Mouse (Mus musculus) liver, embryonic 16.5 days (tissue): ENCODE measurements around the gene Pgf. TPM values are rescaled to one million over a fixed set of nuclear protein-coding genes. Genes with fewer than 3 reads are reported as not detected.

ENCODE experiments used
- ATAC-seq: fragments of 200-750 bp; cut with Nextera tagmentation; 2 replicates; pipeline ENCODE4 v1.8.0; 2017; ENCODE audit warnings: low read depth, mild to moderate bottlenecking, moderate number of reproducible peaks, moderate library complexity
- H3K27ac ChIP-seq: fragments of 300-500 bp; sonication (generic); 2 replicates; pipeline ENCODE4 v1.5.1; 2014; ENCODE audit warnings: mild to moderate bottlenecking, low read length
- H3K27me3 ChIP-seq: fragments of 300-500 bp; sonication (generic); 2 replicates; pipeline ENCODE4 v1.6.1; 2014; ENCODE audit warnings: low read depth, low read length, mixed read lengths; ENCODE audit not compliant: control insufficient read depth, insufficient read depth
- H3K36me3 ChIP-seq: fragments of 300-500 bp; sonication (generic); 2 replicates; pipeline ENCODE4 v1.6.1; 2014; ENCODE audit warnings: mild to moderate bottlenecking; ENCODE audit not compliant: control insufficient read depth, insufficient read depth
- H3K4me1 ChIP-seq: fragments of 300-500 bp; sonication (generic); 2 replicates; pipeline ENCODE4 v1.6.1; 2014; ENCODE audit warnings: low read depth, low read length, mixed read lengths; ENCODE audit not compliant: control insufficient read depth
- H3K4me2 ChIP-seq: fragments of 300-500 bp; sonication (generic); 2 replicates; pipeline ENCODE4 v1.6.1; 2014; ENCODE audit warnings: low read depth, low read length, mixed read lengths
- H3K4me3 ChIP-seq: fragments of 300-500 bp; sonication (generic); 2 replicates; pipeline ENCODE4 v1.5.1; 2014; ENCODE audit warnings: low read depth, mild to moderate bottlenecking, low read length
- H3K9ac ChIP-seq: fragments of 300-500 bp; sonication (generic); 2 replicates; pipeline ENCODE4 v1.6.1; 2014; ENCODE audit warnings: low read depth, low read length
- H3K9me3 ChIP-seq: fragments of 300-500 bp; sonication (generic); replicated peaks from 2 replicates; pipeline ENCODE4 v1.6.1; 2016; ENCODE audit warnings: low read length; ENCODE audit not compliant: control insufficient read depth
- WGBS: fragments of 180-500 bp; shearing (Covaris S2); extraction: QIAGEN DNeasy Blood & Tissue Kit; methylation state at CpG from one replicate; pipeline ENCODE4 v1.1.7; 2014; ENCODE audit not compliant: insufficient replicate concordance; 5-methylcytosine and 5-hydroxymethylcytosine counted together
- polyA plus RNA-seq: library from polyadenylated mRNA; unstranded; fragments of >200 nt; fragmentation: Nextera tagmentation; extraction: Ambion mirVana; gene quantifications from 2 replicates; pipeline ENCODE4 v1.2.1, GENCODE M21; 2015

Gene Pgf
- polyA plus RNA-seq, result 0.55 and 0.57 TPM in 2 replicates

DNA sequence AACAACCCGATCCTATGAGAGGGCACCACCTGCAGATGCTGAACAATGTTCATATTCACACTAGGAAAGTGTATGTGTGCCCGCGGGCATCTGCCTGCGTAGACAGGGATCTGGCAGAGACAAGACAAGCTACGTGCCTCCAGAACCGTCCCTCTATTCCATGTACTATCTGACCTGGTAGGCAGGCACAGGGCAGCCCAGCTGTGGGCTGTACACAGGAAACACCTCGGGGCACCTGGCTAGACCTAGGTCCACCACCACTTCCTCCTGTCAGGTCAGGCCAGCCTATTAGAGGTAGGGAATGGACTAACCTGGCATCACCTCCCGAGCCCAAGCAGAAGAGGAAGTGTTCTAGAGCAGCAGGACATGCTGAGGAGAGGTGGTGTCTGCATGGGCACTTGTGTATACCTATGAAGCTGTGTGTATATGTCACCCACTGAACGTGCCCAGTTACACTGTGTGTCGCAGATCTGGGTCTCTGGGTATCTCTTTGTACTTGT is at the start of gene Pgf:
Gene Pgf (minus strand): TSS at position 51 of the 500 bp plus-strand sequence.
- H3K27me3 ChIP-seq, result peaks cover 9% of the 10 kb centered on the region

DNA sequence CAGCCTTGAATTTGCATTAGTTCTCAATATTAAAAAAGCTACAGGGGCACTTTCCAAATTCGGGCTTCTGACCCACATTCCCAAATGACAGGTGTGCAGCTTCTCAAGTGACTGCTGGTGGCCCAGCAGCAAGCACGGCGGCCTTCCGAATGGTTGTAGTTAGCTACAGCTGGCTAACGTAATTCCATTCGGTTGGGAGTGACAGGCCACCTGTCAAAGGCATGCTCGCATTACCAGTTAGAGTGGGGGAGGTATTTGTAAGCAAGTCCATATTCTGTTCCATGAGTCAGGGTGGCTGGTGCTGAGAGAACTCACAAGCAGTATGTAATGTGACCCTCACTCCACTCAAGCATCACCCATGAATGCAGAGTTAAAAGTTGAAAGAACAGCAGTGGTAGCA is 49.6 kb upstream of the Pgf start:
- Histone ChIP-seq H3K27me3 (no peaks in the 10 kb centered on the region), H3K9ac (no peak overlapping the region), H3K27ac (no peak overlapping the region), H3K36me3 (peaks cover 35% of the 10 kb centered on the region), H3K4me2 (no peak overlapping the region), H3K4me3 (no peak overlapping the region), H3K4me1 (no peaks in the 10 kb centered on the region), H3K9me3 (no peaks in the 10 kb centered on the region)
- 76% methylated on average over 7 of the region's 7 CpGs for WGBS
- no peak for ATAC-seq

More for the DNA sequence above, at the start of gene Pgf:
- WGBS, result 54% methylated on average over 10 of the region's 10 CpGs
- peaks cover 7% of the 10 kb centered on the region for H3K4me1 ChIP-seq
- peak within 1 kb of the TSS; percentile 63 for H3K4me2 ChIP-seq
- H3K9me3 ChIP-seq, result no peaks in the 10 kb centered on the region
- peak within 1 kb of the TSS; percentile 40 for H3K4me3 ChIP-seq
- H3K27ac ChIP-seq, result no peak within 1 kb of the TSS
- H3K36me3 ChIP-seq, result no peaks in the 10 kb centered on the region
- 0 out of 2 replicates have a peak within 1 kb of the TSS, but pooled peaks have one; percentile 23 for H3K9ac ChIP-seq
- ATAC-seq, result no peak

DNA sequence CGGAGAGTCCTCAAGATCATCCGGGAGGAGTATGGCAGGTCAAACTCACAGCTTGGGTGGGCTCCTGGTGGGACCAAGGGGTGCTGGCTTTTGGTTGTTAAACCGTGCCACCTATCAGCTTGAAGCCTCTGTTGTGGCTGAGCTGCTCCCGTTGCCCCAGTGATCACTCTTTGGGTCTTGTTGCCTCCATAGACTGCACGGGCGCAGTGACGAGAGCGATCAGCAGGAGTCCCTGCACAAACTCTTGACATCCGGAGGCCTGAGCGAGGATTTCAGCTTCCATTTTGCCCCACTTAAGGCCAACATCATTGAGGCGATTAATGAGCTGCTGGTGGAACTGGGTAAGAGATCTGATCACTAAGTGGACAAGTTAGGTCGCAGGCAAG is 42.3 kb upstream of the Pgf start:
- Histone ChIP-seq H3K9me3 (no peaks in the 10 kb centered on the region), H3K4me3 (peak overlapping the region; percentile 97), H3K27ac (peak overlapping the region; percentile 75), H3K4me1 (peaks cover 18% of the 10 kb centered on the region), H3K4me2 (peak overlapping the region; percentile 86), H3K36me3 (peaks cover 22% of the 10 kb centered on the region), H3K9ac (peak overlapping the region; percentile 88), H3K27me3 (no peaks in the 10 kb centered on the region)
- WGBS, result 2% methylated on average over 12 of the region's 12 CpGs
- no peak for ATAC-seq

DNA sequence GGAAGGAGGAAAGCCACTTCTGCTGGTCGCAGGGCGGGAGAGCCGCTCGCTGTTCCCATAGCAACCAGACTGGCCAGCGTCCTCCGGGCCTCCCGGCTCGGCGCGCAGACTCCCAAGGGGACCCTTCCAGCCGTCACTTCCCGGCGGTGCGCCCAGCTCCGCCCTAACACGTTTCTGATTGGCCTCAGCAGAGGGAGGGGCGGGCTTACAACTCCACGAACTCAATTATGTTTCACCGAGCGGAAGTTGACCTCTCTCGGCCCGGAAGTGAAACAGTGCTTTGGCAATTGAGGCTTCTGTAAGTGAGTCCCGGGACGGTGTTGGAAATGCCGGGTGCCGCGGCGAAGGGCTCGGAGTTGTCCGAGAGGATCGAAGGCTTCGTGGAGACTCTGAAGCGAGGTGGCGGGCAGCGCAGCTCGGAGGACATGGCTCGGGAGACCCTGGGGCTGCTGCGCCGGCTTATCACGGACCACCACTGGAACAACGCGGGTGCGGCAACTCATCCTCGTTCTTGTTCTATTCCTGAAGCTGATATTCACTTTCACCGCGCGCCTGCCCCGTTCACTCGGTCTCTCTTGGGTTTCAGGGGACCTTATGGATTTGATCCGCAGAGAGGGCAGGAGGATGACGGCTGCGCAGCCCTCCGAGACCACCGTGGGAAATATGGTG is 41.8 kb upstream of the Pgf start, which contains the start of gene Eif2b2:
Gene Eif2b2 (plus strand): TSS at position 246 of the 669 bp plus-strand sequence.
- ATAC-seq, result peak; percentile 100
- peak within 1 kb of the TSS; percentile 88 for H3K9ac ChIP-seq
- WGBS, result under 1% methylated on average over 54 of the region's 54 CpGs
- H3K9me3 ChIP-seq, result no peaks in the 10 kb centered on the region
- H3K4me3 ChIP-seq, result peak within 1 kb of the TSS; percentile 97
- peak within 1 kb of the TSS; percentile 75 for H3K27ac ChIP-seq
- H3K27me3 ChIP-seq, result no peaks in the 10 kb centered on the region
- H3K36me3 ChIP-seq, result peaks cover 17% of the 10 kb centered on the region
- H3K4me1 ChIP-seq, result peaks cover 18% of the 10 kb centered on the region
- H3K4me2 ChIP-seq, result peak within 1 kb of the TSS; percentile 90

DNA sequence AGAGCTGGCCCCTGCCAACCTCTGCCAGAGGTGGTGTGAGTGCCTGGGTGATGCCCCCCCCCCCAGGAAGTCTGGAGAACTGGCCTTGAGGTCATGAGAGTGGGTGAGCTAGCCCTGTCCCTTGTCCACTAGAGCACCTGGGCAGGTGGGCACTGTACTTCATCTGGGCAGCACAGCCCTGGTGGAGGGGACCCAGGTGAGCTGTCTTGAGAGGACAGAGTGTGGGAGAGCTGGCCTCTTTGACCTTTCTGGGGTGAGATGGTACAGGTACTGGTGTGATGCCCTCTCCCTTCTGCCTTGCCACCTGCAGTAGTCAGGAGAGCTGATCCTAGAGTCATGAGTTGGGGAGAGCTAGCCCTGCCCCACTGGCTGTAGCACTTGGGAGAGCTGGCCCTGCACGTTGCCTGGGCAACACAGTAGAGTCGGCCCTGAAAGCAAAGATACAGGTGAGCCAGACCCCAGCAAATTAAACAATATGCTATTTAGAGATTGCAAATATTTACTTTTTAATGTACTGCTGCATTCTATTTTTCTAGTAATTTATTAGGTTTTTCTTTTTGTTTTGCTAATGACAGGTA is 40.2 kb upstream of the Pgf start:
- H3K4me3 ChIP-seq, result no peak overlapping the region
- H3K27ac ChIP-seq, result no peak overlapping the region
- peaks cover 18% of the 10 kb centered on the region for H3K4me1 ChIP-seq
- no peaks in the 10 kb centered on the region for H3K27me3 ChIP-seq
- H3K4me2 ChIP-seq, result no peak overlapping the region
- no peak overlapping the region for H3K9ac ChIP-seq
- H3K9me3 ChIP-seq, result no peaks in the 10 kb centered on the region
- 76% methylated on average over 2 of the region's 2 CpGs for WGBS
- peaks cover 3% of the 10 kb centered on the region for H3K36me3 ChIP-seq
- no peak for ATAC-seq

DNA sequence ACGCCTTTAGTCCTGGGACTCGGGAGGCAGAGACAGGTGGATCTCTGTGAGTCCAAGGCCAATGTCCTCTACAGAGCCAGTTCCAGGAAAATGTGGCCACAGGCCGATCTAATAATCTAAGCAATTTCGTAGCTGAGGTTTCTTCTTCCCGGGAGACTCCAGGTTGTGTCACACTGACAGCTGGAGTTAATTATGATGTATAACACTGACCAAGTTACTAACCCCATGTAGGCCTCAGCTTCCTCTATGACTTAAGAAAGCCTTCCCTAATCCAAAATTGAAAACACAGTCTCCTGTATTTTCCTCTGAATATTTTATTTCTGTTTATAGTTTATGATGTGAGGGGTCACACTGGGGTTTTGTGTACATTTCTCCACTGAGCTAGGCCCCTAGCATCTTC is 37.4 kb upstream of the Pgf start:
- no peaks in the 10 kb centered on the region for H3K27me3 ChIP-seq
- no peaks in the 10 kb centered on the region for H3K36me3 ChIP-seq
- ATAC-seq, result no peak
- H3K4me3 ChIP-seq, result no peak overlapping the region
- H3K4me1 ChIP-seq, result peaks cover 8% of the 10 kb centered on the region
- WGBS, result 65% methylated on average over 5 of the region's 5 CpGs
- H3K27ac ChIP-seq, result no peak overlapping the region
- no peaks in the 10 kb centered on the region for H3K9me3 ChIP-seq
- H3K4me2 ChIP-seq, result no peak overlapping the region
- H3K9ac ChIP-seq, result no peak overlapping the region

DNA sequence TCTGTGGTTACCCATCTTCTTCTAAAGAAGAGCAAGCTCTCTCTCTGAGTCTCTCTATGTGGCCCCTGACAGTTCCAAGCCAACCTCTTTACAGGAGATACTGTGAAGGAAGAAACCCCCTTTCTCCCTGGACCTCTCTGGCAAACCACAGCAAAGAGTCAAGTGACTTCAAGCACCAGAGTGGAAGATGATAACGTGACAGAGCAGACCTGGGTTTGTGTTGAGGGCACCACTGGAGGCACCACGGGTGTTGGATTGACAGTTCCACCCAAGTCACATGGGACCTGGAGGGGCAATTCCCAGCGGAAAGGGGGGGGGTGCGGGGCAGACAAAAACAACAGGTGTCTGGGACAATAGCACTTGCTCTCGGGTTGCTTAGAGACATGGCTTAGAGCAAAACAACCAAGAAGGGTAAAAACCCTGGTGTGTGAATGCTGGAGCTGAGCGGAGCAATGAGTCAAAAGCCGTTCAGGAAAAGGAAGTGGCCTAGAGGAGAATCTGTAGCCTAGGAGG is 31.2 kb upstream of the Pgf start:
- no peaks in the 10 kb centered on the region for H3K4me1 ChIP-seq
- H3K4me3 ChIP-seq, result no peak overlapping the region

DNA sequence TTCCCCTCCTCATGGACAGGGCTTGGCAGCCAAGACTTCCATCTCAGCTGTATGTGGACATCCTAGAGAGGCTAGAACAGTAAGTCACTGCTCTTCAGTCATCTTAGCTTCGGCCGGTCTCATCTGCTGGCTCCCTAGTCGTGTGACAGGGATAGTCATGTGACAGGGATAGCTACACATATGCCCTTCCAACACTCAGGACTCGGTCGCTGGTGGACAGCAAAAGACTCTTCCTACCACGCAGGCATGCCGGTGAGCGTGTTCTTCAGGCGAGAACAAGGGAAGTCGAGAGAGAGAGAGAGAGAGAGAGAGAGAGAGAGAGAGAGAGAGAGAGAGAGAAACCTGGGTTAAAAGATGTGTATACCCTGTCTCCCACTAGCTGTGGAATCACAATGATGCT is 27.8 kb upstream of the Pgf start:
- no peak overlapping the region for H3K9ac ChIP-seq
- 74% methylated on average over 10 of the region's 10 CpGs for WGBS
- no peaks in the 10 kb centered on the region for H3K36me3 ChIP-seq
- no peaks in the 10 kb centered on the region for H3K4me1 ChIP-seq
- no peak overlapping the region for H3K27ac ChIP-seq
- no peak overlapping the region for H3K4me3 ChIP-seq
- no peaks in the 10 kb centered on the region for H3K9me3 ChIP-seq
- H3K4me2 ChIP-seq, result no peak overlapping the region
- no peak for ATAC-seq
- no peaks in the 10 kb centered on the region for H3K27me3 ChIP-seq

More for the DNA sequence above, 31.2 kb upstream of the Pgf start:
- Histone ChIP-seq H3K36me3 (no peaks in the 10 kb centered on the region), H3K27ac (no peak overlapping the region), H3K4me2 (no peak overlapping the region), H3K9ac (no peak overlapping the region), H3K27me3 (no peaks in the 10 kb centered on the region), H3K9me3 (no peaks in the 10 kb centered on the region)
- 18% methylated on average over 7 of the region's 7 CpGs for WGBS
- no peak for ATAC-seq

DNA sequence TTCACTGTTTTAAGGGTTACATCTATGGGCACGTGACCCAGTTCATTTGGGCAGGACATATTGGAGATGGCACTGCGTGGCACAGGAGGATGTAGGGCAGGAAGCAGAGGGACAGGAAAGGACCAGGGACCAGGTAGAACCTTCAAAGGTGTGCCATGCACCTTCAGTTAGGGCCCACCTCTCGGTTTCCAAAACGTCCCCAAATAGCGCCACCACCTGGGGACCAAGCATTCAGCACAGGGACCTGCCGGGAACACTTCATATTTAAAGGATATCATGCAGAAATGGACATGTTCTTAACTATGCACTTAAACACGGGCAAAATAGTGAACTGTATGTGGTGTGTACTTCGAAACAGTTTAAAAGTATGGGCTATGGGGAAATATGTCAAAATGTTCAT is 26.5 kb upstream of the Pgf start:
- H3K4me3 ChIP-seq, result no peak overlapping the region
- H3K27ac ChIP-seq, result no peak overlapping the region
- H3K9me3 ChIP-seq, result no peaks in the 10 kb centered on the region
- H3K27me3 ChIP-seq, result no peaks in the 10 kb centered on the region
- no peak overlapping the region for H3K9ac ChIP-seq
- 44% methylated on average over 8 of the region's 8 CpGs for WGBS
- H3K4me2 ChIP-seq, result no peak overlapping the region
- no peak for ATAC-seq
- no peaks in the 10 kb centered on the region for H3K36me3 ChIP-seq
- no peaks in the 10 kb centered on the region for H3K4me1 ChIP-seq
